Mouse (Mus musculus): Measurements from ENCODE around the gene Zfpl1.

Zfpl1 gene

DNA sequence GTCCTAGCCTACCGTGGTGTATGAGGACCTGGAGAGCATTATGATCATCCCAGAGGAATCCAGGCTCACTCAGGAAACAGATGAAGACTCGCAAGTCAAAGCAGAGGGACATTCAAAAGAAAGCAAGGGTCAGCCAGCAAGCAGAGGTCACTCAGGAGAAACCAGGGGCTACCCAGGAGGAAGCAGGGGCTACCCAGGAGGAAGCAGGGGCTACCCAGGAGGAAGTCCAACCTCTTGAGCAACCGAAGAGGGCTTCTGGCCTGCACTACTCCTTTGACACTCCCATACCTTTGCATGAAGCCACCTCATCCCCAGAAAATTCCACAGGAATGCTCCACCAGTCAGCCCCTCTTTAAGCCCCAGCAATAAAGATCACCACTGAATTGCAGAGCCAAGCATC lies 13.1 kb upstream of the Zfpl1 start:
- DNase-seq, result no peak

DNA sequence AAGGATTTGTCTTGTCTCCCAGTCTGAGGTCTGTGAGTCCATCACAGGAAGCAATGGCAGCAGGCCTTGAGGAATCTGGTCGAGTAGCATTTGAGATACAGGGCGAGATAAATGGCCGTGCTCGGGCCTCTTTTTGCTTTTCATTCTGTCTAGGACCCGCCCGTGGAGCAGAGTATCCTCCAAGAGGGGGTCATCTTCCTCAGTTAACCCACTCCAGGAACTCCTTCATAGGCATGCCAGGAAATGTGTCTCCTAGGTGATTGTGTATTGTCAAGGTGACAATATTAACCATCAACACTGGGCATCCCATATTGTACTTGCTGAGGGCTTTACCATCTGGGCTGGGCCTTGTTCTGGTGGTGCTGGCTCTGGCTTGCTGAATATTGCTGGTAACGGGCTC lies 9.4 kb upstream of the Zfpl1 start, which contains the start of gene AC131692.1:
TSS of gene AC131692.1 (plus strand) at position 301 of the 400 bp plus-strand sequence.
- no peak for DNase-seq

DNA sequence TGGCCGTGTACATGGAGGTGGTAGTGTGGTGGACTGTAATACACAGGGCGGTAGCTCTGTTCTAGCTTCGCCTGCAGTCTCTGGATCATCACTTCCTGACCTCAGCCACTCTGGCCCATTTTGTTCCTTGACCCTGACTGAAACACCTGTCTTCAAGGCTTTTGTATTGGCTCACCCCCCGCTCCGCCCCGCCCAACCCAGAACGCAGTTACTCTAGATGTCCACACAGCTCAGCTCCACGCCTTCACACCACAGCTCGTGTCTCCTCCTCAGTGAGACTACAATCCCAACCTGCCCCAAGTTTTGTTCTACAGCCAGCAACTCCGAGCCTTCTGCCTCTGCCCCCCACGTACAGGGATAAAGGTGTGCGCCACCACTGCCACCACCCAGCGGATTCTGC lies 4.1 kb upstream of the Zfpl1 start:
- no peak for DNase-seq

DNA sequence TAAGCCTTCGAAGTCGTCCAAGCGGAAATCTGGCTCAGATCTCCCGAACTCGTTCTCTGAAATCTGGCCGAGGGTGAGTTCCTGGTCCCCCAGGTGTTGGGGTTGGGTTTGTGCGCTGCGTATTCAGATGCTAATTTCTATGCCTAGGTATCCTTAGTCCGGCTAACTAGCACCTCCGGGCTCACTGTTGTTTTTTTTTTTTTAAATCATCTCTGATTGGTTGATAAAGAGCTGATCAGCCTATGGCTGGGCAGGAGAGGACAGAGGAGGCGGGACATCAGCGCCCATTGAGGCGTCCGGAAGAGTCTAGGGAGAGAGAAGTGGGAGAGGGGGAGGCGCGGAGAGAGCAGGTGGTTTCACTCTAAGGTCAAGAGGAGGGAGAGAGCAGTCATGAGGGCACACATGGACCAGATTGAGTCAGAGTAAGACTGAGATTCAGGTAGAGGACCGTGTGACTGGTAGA lies 692 bp upstream of the Zfpl1 start:
- DNase-seq, result peak; percentile 45 to 56

DNA sequence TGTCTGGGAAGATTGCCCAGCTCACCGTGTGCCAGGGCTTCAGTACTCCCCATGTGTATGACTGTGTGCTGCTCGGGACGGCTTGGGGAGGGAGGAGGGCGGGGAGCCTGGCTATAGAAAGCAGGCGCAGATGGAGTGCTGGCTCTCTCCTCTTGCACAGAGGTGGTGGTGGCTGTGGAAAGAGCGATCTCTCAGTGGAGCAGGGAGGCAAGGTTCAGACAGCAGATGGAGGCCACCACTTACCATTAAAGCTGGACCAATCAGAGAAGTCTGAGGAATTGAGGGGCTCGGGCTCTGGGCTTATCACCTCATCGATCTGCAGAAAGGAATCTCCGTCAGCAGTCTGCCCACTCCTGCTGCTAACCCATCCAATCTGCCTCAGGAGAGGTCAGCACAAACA lies 2.6 kb downstream of the Zfpl1 start, which contains the start of gene Gm28374:
TSS of gene Gm28374 (minus strand) at position 101 of the 400 bp plus-strand sequence.
- no peak for DNase-seq

DNA sequence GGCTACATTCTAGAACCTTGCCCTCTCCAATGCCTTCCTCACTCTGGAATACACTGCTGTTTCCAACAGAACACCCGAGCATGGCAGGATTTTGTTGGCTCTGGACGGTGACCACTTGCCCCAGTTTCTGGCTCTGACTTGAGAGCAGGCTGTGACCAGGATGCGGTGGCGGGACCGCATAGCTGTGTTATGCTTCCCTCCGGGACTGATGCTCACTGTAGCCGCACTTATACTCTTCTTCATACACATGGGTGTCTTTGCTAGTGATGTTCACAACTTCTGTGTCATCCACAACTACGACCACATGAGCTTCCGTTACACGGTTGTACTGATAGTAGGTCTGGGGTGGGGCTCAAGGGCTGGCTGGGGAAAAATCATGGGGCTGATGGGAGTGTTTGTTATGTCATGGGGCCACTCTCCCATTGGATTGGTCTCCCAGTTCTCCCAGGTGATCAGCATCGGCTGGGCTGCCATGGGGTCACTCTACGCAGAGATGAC lies 4.7 kb downstream of the Zfpl1 start, which contains the start of gene Tmem262:
TSS of gene Tmem262 (plus strand) at position 51 of the 498 bp plus-strand sequence.
- DNase-seq, result no peak

DNA sequence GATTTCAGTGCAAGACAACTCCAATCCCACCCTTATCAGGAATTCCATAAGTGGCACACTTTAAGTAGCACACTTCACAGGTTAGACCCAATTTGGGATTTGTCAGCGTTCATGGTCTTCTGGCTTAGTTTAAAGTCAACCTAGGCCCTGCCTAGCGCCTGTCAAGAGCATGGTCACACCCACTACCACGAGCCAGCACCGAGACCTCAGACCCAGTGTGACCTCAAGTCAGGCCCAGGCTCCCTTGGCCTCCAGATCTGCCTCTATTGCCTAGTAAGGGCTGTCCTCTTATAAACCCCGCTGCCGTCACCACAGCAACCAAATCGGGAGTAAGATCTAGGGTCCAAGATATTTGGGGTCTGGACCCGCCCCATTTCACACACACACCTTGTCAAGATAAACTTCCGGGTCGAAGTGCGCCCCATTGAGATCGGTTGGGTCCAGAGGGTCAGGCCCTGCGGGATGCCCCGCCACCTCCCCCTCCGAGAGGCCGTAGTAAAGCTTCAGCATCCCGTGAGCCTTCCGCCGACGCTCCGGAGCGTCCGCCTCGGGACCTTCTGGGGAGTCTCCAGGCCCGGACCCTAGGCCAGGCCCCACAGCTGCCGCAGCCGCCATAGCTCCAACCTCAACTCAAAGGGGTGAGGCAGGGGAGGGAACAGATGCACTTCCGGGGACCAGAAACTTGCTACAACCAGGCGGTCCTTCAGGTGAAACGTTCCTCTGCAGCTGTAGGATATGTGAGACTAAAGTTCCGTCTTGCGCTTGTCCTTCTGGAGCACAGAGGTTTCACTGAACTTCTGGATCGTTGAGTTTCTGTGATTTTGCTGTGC lies 8.0 kb downstream of the Zfpl1 start, which contains the start of gene Vps51:
TSS of gene Vps51 (minus strand) at position 668 of the 830 bp plus-strand sequence.
- peak; percentile 90 to 92 for DNase-seq

DNA sequence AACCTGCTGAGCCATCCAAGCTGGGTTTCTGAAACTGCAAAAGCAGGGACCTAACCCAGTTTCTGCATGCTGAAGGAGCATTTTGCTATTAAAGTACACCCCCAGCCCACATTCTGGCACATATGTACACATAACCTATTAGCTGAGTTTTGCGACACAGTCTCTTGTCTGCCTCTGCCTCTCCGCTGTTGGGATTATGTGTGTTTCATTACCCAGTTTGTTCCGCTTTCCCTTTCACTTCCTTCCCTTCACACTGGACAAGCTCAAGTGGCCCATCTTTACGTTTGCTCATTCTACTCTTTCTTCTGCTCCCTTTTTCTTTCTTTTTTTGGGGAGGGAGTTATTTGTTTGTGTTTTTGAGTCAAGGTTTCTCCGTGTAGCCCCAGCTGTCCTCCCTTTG lies 10.9 kb downstream of the Zfpl1 start:
- DNase-seq, result no peak

DNA sequence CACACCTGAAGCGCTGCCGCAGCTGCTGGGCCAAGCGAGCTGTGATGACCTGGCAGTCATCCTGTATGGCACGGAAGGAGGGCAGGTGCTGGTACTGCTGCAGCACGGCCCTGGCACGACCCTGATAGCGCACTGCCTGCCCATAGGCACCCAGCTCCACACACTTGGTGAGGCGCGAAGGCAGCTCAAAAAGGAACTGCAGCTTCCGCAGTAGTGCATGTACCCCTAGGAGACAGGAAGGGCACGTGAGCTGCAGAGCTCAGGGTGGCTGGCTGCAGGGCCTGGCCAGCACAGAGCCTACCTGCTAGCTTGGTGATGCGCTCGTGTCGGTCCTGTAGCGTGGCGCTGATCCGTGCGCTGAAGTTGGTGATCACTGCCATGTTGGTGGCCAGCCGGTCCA lies 13.5 kb downstream of the Zfpl1 start:
- peak in 1 of 2 experiments; percentile 25 for DNase-seq

DNA sequence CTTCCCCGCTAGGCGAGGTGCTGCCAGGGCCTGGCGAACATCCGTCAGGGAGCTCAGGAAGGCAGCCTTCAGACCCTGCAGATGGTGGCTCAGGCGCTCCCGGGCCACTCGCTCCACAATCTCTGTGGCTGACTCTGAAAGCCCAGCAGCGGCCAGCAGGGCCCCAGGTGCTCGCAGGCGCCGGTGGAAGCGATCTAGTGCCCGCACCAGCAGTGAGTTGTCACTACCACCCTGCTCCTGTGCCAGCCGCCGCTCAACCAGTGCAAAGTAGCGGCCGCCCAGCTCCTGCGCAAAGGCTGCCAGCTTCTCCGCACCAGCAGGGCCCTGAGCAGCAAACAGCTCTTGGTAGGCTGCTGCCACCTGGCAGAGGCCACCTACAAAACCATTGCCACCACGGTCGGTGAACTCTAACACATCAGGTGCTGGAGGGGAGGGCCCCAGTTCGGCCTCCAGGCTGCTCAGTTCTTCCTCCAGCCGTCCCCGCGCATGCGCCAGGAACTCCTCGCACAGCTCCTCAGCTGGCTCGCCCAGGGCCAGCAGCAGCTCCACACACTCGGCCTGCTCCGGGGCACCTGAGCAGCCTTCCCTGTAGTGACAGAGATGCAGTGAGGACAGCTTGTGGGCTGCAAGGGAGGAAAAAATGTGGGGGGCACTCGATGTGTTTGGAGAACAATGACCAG lies 14.0 kb downstream of the Zfpl1 start:
- peak; percentile 50 to 65 for DNase-seq

DNA sequence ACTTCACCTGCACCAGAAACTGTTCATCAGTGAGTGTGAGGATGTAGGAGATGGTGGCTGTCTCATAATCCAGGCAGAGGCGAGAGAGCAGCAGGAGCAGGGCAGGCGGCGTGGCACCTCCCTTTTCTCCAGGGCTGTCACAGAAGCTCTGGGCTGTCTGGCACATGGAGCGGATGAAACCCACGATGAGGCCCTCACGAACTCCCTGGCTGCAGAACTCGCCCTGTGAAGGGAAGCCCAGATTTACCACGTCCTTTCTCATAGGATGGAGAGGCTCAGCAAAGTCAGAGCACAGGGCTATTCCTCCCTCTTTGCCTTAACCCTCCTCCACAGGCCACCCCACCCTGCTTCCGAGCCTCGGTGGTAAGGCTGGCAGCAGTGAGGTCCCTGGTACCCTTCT lies 14.9 kb downstream of the Zfpl1 start:
- DNase-seq, result no peak

DNA sequence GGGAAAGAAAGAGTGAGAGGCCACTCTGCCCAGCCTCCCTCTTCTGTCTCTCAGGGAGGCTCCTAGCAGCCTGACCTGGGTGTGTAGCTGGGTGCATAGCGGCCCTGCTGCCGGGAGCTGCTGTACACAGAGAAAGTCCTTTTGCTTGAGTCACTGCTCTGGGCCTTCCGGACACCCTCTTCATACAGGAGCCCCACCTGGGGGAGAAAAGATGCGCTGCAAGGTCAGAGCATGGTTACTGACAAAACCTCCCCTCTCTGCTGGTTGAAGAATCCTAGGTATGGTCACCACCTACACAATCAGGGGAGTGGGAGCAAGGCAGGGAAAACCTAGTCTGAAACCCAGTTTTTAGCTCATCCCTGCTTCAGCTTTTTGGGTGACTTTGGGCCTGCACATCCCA lies 15.8 kb downstream of the Zfpl1 start:
- peak in 1 of 2 experiments; percentile 53 for DNase-seq

DNA sequence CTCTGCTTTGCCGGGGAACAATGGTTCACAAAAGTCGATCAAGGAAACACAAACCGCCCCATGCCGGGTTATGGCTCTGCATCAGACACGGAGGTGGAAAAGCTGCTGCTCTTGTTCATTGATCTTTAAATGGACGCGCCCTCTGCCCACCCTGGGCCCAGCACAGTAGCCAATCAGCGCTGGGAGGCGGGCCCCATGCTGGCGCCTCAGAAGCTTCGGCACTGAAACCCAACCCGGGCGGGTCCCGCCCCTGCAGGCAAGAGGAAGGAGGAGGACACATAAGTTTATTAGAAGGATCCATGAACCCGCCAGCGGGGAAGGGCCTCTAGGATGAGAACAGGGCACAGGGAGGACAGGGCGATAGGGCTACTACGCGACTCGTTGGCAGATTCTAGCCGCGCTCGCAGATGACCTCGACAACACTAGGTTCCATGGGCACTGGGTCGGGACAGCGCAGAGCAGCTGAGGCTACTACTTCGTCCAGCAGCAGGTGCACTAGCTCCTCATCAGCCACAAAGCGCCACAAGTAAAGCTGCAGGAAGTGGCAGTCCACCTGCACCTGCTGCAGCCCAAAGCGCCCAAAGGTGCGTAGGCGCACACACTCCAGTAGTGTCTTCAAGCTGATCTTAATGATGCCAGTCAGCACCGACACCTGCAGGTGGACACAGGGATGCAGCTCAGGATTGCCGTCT lies 16.9 kb downstream of the Zfpl1 start, which contains the start of gene Tm7sf2:
TSS of gene Tm7sf2 (minus strand) at position 650 of the 692 bp plus-strand sequence.
- DNase-seq, result peak; percentile 87 to 91

DNA sequence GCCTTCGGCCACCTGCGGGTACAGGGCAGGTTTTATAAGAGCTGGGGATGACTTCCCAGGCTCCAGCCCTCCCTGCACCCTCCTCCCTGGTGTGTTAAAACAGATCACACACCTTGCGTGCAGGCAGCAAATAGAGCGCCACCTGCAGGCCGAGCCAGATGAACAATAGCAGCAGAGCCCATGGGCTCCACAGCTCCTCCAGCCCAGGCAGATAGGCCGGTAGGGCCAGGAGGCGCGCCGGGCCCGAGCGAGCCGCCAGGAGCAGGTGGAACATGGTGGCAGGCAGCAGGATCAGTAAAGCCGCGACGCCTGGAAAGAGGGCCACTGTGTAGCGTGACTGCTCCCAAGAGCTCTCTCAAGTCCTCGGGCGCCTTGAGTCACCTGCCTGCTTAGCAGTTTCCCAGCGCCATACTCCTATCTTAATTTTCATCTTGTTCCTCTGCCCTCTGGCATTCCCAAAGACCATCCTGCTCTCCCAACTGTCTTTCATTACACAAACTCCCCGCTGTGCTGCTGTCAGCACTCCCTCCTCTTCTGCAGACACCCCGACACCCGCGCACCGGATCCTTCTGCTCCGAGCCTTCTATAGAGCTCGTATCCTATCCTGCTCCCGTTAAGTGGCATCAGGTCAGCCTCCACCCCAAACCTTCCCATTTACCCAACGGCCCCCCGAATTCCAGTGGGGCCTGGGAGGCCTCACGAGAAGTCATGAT lies 17.6 kb downstream of the Zfpl1 start:
- DNase-seq, result peak; percentile 92 to 96

DNA sequence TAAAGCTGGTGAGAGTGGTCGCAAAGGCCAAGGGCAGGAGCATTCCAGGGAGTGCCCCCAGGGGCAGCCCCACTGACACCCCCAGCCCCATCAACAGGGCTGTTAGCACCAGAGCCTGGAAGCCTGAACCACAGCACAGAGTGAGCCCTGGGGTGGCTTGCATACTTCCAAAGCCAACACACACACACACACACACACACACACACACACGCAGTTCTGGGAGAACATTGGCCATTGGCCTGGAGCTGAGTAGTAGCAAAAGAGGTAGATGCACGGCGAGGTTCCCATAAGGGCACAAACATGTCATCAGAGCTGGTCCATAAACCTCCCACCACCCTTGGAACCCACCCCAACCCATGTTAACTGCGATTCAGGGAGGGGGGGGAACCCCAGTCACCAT lies 18.2 kb downstream of the Zfpl1 start:
- DNase-seq, result no peak

DNA sequence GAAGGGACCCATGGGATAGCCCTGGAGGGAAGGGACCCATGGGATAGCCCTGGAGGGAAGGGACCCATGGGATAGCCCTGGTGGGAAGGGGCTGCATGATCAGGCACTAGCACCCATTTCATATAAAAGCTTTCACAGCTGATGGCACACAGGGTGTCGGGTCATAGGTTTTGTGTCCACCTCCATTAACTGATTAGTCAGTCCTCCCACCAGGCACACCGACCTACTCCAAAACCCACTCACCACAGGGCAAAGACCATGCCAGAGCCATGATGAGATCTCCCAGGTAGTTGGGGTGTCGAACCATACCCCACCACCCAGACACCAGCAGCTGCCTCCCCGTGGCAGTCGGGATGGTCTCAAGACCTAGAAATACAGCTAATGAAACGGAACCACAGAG lies 21.7 kb downstream of the Zfpl1 start:
- DNase-seq, result no peak

DNA sequence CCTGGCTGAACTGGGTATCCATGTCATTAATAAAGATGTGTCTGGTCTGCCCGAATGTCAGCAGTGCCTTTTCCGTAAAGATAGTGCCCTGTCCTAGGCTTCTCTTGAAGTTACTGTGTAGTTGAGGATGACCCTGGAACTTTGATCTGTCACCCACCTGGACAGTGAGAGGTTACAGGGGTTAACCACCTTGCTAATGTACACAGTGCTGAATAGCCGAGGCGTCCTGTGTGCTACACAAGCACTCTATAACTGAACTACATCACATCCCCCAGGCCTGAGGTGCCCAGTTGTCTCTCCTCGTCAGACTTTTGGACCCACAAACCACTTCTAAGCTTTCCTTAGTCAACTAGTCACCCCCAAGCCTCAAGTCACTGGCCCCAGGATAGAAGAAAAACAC lies 22.3 kb downstream of the Zfpl1 start:
- DNase-seq, result no peak

DNA sequence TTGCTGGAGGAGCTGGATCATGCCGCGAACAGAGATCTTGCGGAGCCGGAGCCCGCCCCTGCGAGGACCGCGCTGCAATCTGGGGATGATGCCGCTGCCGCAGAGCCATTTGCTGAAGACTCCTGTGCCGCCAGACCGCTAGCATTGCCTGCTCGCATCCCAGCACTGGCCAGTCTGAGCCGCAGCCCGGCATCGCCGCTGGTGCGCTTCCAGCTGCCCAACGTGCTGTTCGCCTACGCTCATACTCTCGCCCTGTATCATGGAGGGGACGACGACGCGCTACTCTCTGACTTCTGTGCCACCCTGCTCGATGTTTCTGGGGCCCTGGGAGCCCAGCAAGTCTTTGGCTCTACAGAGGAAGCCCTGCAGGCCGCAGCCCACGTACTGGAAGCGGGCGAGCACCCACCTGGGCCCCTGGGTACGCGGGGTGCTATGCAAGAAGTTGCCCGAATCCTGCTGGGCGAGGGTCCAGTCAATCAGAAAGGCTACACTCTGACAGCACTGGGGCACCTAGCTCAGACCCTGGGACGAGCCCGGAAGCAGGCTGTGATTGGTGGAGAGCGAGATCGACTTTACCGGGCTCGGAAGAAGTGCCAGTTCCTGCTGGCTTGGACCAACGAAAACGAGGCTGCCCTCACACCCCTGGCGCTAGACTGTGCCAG lies 23.0 kb downstream of the Zfpl1 start:
- DNase-seq, result peak; percentile 58 to 66

DNA sequence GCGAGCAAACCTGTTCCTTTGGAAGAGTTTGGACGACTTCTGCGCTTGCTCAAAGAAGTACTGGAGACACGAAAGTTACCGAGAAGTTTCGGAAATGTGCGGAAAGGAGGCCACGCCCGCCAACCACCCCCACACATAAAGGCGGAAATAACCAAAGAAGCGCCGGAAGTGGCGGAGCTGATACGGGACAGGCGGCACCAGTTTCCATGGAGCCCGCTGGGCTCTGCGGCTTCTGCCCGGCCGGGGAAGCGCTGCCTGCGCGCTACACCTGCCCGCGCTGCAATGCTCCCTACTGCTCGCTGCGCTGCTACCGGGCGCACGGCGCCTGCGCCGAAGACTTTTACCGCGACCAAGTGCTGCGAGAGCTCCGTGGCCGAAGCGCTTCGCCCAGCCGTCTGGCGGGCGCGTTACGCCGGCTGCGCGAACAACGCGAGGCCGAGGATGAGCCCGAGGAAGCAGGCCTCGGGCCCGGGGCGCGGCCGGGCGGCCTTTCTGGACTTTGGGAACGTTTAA lies 23.7 kb downstream of the Zfpl1 start, which contains the start of gene Znhit2:
TSS of gene Znhit2 (plus strand) at position 172 of the 513 bp plus-strand sequence.
- peak; percentile 89 to 92 for DNase-seq

DNA sequence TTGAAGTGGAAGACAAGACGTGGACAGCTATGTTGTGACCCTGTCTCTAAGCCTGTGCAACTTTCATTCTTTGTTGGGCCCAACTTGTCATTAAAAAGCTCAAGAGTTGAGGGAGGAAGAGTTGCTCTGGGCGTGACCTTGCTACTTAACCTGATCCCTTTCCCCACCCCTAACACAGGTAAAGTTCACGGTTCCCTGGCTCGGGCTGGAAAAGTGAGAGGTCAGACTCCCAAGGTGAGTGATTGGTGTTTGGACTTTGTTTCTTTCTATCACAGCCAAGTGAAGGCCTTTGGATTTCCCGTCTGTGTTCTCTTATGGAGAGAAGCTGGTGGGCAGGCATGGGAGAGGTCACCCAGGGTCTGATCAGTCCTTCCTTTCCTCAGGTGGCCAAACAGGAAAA lies 25.8 kb downstream of the Zfpl1 start:
- DNase-seq, result no peak

DNA sequence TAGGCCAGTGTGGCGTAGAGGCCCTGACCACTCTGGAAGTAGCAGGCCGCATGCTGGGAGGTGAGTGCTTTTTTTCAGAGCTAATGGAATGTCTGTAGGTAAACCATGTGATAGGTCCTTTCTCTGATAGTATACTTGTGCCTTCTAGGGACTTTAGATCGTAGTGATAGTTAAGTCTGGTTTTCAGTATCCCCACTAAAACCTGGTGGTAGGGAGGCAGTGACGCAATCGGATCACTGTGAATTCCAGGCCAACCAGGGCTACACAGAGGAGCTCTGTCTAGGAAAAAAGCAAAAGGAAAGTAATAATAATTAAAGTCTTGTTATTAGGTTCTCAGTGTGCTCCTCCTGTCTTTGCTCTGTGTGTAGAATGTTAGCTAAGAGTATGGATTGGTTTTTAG lies 26.2 kb downstream of the Zfpl1 start:
- peak in 1 of 2 experiments; percentile 26 for DNase-seq
